Mouse (Mus musculus) embryonic fibroblast, embryonic 13.5 days (primary cell): ENCODE measurements around the gene Mip. TPM values are rescaled to one million over a fixed set of nuclear protein-coding genes. Genes with fewer than 3 reads are reported as not detected.

Experiments used
- H3K27ac ChIP-seq: 2 replicates; pipeline ENCODE4 v1.5.1; 2012; ENCODE audit warnings: low read length, control low read depth, inconsistent platforms; ENCODE audit not compliant: insufficient read depth
- H3K4me1 ChIP-seq: 2 replicates; pipeline ENCODE4 v1.6.1; 2011; ENCODE audit warnings: low read length; ENCODE audit not compliant: control insufficient read depth, insufficient read depth
- H3K4me3 ChIP-seq: 2 replicates; pipeline ENCODE4 v1.5.1; 2011; ENCODE audit warnings: mild to moderate bottlenecking, control low read depth, low read length; ENCODE audit not compliant: insufficient read depth
- CTCF ChIP-seq: IDR thresholded peaks from 2 replicates; pipeline ENCODE4 v1.5.1; 2011; ENCODE audit warnings: mild to moderate bottlenecking, control low read depth, low read length, moderate library complexity, borderline replicate concordance; ENCODE audit not compliant: insufficient read depth
- POLR2A ChIP-seq: IDR thresholded peaks from 2 replicates; pipeline ENCODE4 v1.6.1; 2011; ENCODE audit warnings: low read depth, mild to moderate bottlenecking, control low read depth, low read length, moderate library complexity
- polyA plus RNA-seq: library from polyadenylated mRNA; stranded (reverse); fragments of >200 nt; gene quantifications from 2 replicates; pipeline ENCODE4 v1.2.4, GENCODE M21; 2011; ENCODE audit warnings: low read depth; ENCODE audit not compliant: missing spikeins, insufficient read length

Gene Mip
- polyA plus RNA-seq, 1 experiment, result not detected

- no peak overlapping the region for H3K4me3 ChIP-seq
- H3K27ac ChIP-seq, result no peak overlapping the region
- H3K4me1 ChIP-seq, result peaks cover 4% of the 10 kb centered on the region; the same call in 1 of the 2 replicates
- TF ChIP-seq POLR2A (no peak), CTCF (no peak)
Observed at GRCm38 (mm10) chr10:128230582-128230981, 4.9 kb downstream of the Mip start.

GRCm38 (mm10) chr10:128231146-128231545 lies 5.5 kb downstream of the Mip start:
- TF ChIP-seq CTCF (no peak), POLR2A (no peak)
- peak overlapping the region; percentile 31; the same call in 1 of the 2 replicates for H3K4me3 ChIP-seq
- H3K27ac ChIP-seq, result peak overlapping the region; percentile 96
- H3K4me1 ChIP-seq, result peaks cover 4% of the 10 kb centered on the region; the same call in 1 of the 2 replicates

GRCm38 (mm10) chr10:128231697-128232419 lies 6.2 kb downstream of the Mip start, which contains the start of gene Timeless:
Gene Timeless (plus strand): TSS chr10:128232065.
- H3K4me3 ChIP-seq, result peak within 1 kb of the TSS; percentile 94
- peak within 1 kb of the TSS; percentile 96 for H3K27ac ChIP-seq
- peaks cover 4% of the 10 kb centered on the region; the same call in 1 of the 2 replicates for H3K4me1 ChIP-seq
- TF ChIP-seq CTCF, result no peak
- TF ChIP-seq POLR2A, result peak; percentile 82

GRCm38 (mm10) chr10:128232420-128232985 lies 6.9 kb downstream of the Mip start:
- TF ChIP-seq POLR2A, result peak; percentile 11; the same call in 1 of the 2 replicates
- TF ChIP-seq CTCF, result peak; percentile 43; the same call in 1 of the 2 replicates
- H3K4me3 ChIP-seq, result peak overlapping the region; percentile 94

GRCm38 (mm10) chr10:128236321-128236720 lies 10.7 kb downstream of the Mip start:
- Histone ChIP-seq H3K27ac (no peak overlapping the region), H3K4me1 (no peaks in the 10 kb centered on the region), H3K4me3 (no peak overlapping the region)
- TF ChIP-seq CTCF, result no peak
- TF ChIP-seq POLR2A, result no peak

More at GRCm38 (mm10) chr10:128232420-128232985, 6.9 kb downstream of the Mip start:
- Histone ChIP-seq H3K27ac (peak overlapping the region; percentile 87), H3K4me1 (peaks cover 4% of the 10 kb centered on the region; the same call in 1 of the 2 replicates)

- H3K4me3 ChIP-seq, result no peak overlapping the region
- no peak overlapping the region for H3K27ac ChIP-seq
- no peak for TF ChIP-seq POLR2A
- no peak for TF ChIP-seq CTCF
- no peaks in the 10 kb centered on the region for H3K4me1 ChIP-seq
Observed at GRCm38 (mm10) chr10:128237807-128238480, 12.3 kb downstream of the Mip start.

- H3K4me1 ChIP-seq, result no peaks in the 10 kb centered on the region
- H3K4me3 ChIP-seq, result no peak overlapping the region
- TF ChIP-seq POLR2A (no peak), CTCF (no peak)
- no peak overlapping the region for H3K27ac ChIP-seq
Observed at GRCm38 (mm10) chr10:128239140-128239539, 13.5 kb downstream of the Mip start.

- Histone ChIP-seq H3K4me3 (no peak overlapping the region), H3K4me1 (no peaks in the 10 kb centered on the region), H3K27ac (no peak overlapping the region)
- TF ChIP-seq CTCF (no peak), POLR2A (no peak)
Observed at GRCm38 (mm10) chr10:128240131-128240530, 14.5 kb downstream of the Mip start.

GRCm38 (mm10) chr10:128243252-128243651 lies 17.6 kb downstream of the Mip start:
- Histone ChIP-seq H3K27ac (no peak overlapping the region), H3K4me1 (no peaks in the 10 kb centered on the region), H3K4me3 (no peak overlapping the region)
- TF ChIP-seq POLR2A (no peak), CTCF (no peak)
